Mouse (Mus musculus) gastrocnemius, postnatal 10 days (tissue): ENCODE data around the gene Apbb1. TPM values are rescaled to one million over a fixed set of nuclear protein-coding genes. Genes with fewer than 3 reads are reported as not detected.

Experiments used
- DNase-seq: peaks from one replicate; pipeline ENCODE4 v3.0.0; 2021; ENCODE audit warnings: mixed read lengths
- long read RNA-seq, 2 experiments: library from polyadenylated mRNA; stranded (forward); transcript quantifications; one replicate each; pipeline ENCODE4 v2.0.0; 2021
- total RNA-seq, 2 experiments: library from RNA; stranded (reverse); gene quantifications; 2 replicates each; pipeline ENCODE4 v1.2.3; 2021

Gene Apbb1
- 10 to 100 TPM; 10.6 to 13.0 TPM for total RNA-seq
- long read RNA-seq, experiment 1, transcript Apbb1-214 (14 exons, 2,878 nt): major isoform, 23 of 36 reads
- long read RNA-seq, experiment 1, transcript Apbb1-217 (14 exons, 2,712 nt): minor isoform, 6 of 36 reads
- long read RNA-seq, experiment 1, partial matches to known transcripts: 3 of 36 reads
- long read RNA-seq, experiment 1, other reads (novel, unspliced or antisense): 4 of 36 reads
- long read RNA-seq, experiment 2, transcript Apbb1-214 (14 exons, 2,878 nt): major isoform, 17 of 25 reads
- long read RNA-seq, experiment 2, partial matches to known transcripts: 1 of 25 reads
- long read RNA-seq, experiment 2, other reads (novel, unspliced or antisense): 3 of 25 reads

GRCm38 (mm10) chr7:105581094-105581703 is at the start of gene Apbb1:
Apbb1 (minus strand) TSS chr7:105581653.
- DNase-seq: peak; percentile 79

- DNase-seq: peak; percentile 49
These were observed 47.2 kb upstream of the Apbb1 start for GRCm38 (mm10) chr7:105628633-105629032.

GRCm38 (mm10) chr7:105625397-105625796 is 43.9 kb upstream of the Apbb1 start:
- DNase-seq: no peak

GRCm38 (mm10) chr7:105621646-105622292 is 40.3 kb upstream of the Apbb1 start:
- no peak for DNase-seq

- no peak for DNase-seq
These were observed 39.6 kb upstream of the Apbb1 start for GRCm38 (mm10) chr7:105621053-105621452.

- no peak for DNase-seq
These were observed 38.2 kb upstream of the Apbb1 start for GRCm38 (mm10) chr7:105619701-105620100.

GRCm38 (mm10) chr7:105617810-105618209 is 36.4 kb upstream of the Apbb1 start:
- DNase-seq: no peak

- no peak for DNase-seq
These were observed 35.1 kb upstream of the Apbb1 start for GRCm38 (mm10) chr7:105616561-105616960.

GRCm38 (mm10) chr7:105615720-105616119 is 34.3 kb upstream of the Apbb1 start:
- DNase-seq: no peak

GRCm38 (mm10) chr7:105614400-105614799 is 32.9 kb upstream of the Apbb1 start:
- DNase-seq: no peak

- DNase-seq: no peak
These were observed 30.3 kb upstream of the Apbb1 start for GRCm38 (mm10) chr7:105611767-105612166.

GRCm38 (mm10) chr7:105608467-105608866 is 27.0 kb upstream of the Apbb1 start:
- DNase-seq: no peak

GRCm38 (mm10) chr7:105602860-105603623 is 21.6 kb upstream of the Apbb1 start:
- DNase-seq: peak; percentile 67

GRCm38 (mm10) chr7:105590097-105590496 is 8.6 kb upstream of the Apbb1 start:
- DNase-seq: no peak

GRCm38 (mm10) chr7:105588325-105588912 is 7.0 kb upstream of the Apbb1 start:
- DNase-seq: no peak

- DNase-seq: no peak
These were observed 506 bp upstream of the Apbb1 start for GRCm38 (mm10) chr7:105581959-105582358.

GRCm38 (mm10) chr7:105580627-105581089 is 795 bp downstream of the Apbb1 start:
- DNase-seq: peak; percentile 21

- no peak for DNase-seq
These were observed 3.0 kb downstream of the Apbb1 start for GRCm38 (mm10) chr7:105578481-105578880.

- DNase-seq: no peak
These were observed 4.0 kb downstream of the Apbb1 start for GRCm38 (mm10) chr7:105577377-105577871.

- no peak for DNase-seq
These were observed 5.2 kb downstream of the Apbb1 start for GRCm38 (mm10) chr7:105576166-105576748.

GRCm38 (mm10) chr7:105574537-105574936 is 6.9 kb downstream of the Apbb1 start:
- DNase-seq: no peak
